44 mouse cellular contexts compared by ENCODE assay signal in genomic region chr11:109456261-109456660, GRCm38 (mm10). TPM values are rescaled to one million over a fixed set of nuclear protein-coding genes. Genes with fewer than 3 reads are reported as not detected.
"Had no signal": no experiment of that assay in that cellular context is flagged by ENCODE, and none has a peak within 500 bp of the region (broad histone marks: within the 10 kb centered on the region; RNA-seq: fewer than 3 reads in every experiment).

No protein-coding gene starts in this region.

- H3K4me2 ChIP-seq: limb, embryonic 12.5 days; limb, embryonic 13.5 days; limb, embryonic 15.5 days; liver, embryonic 11.5 days; liver, embryonic 12.5 days; liver, embryonic 13.5 days; liver, embryonic 15.5 days; lung, embryonic 14.5 days; lung, embryonic 15.5 days; midbrain, embryonic 11.5 days; midbrain, embryonic 12.5 days; midbrain, embryonic 13.5 days; midbrain, embryonic 15.5 days; neural tube, embryonic 12.5 days had no signal

- H3K27ac ChIP-seq: limb, embryonic 10.5 days; limb, embryonic 12.5 days; limb, embryonic 13.5 days; limb, embryonic 15.5 days; liver, embryonic 12.5 days; liver, embryonic 13.5 days; liver, embryonic 14.5 days; liver, embryonic 15.5 days; lung, embryonic 15.5 days; macrophage; midbrain, embryonic 10.5 days; midbrain, embryonic 12.5 days; midbrain, embryonic 13.5 days; midbrain, embryonic 15.5 days; neural tube, embryonic 12.5 days had no signal

- H3K9ac ChIP-seq: limb, embryonic 12.5 days; limb, embryonic 13.5 days; limb, embryonic 15.5 days; liver, embryonic 12.5 days; liver, embryonic 13.5 days; liver, embryonic 14.5 days; liver, embryonic 15.5 days; liver, postnatal 0 days; lung, embryonic 14.5 days; lung, embryonic 15.5 days; midbrain, embryonic 12.5 days; midbrain, embryonic 13.5 days; midbrain, embryonic 15.5 days; neural tube, embryonic 12.5 days had no signal

- H3K9me3 ChIP-seq: limb, embryonic 10.5 days; limb, embryonic 12.5 days; limb, embryonic 13.5 days; limb, embryonic 15.5 days; liver, embryonic 12.5 days; liver, embryonic 13.5 days; liver, embryonic 15.5 days; lung, embryonic 15.5 days; megakaryocyte, embryonic 14.5 days; midbrain, embryonic 10.5 days; midbrain, embryonic 12.5 days; midbrain, embryonic 13.5 days; midbrain, embryonic 15.5 days; neural tube, embryonic 12.5 days had no signal

- H3K27me3 ChIP-seq: limb, embryonic 12.5 days; limb, embryonic 13.5 days; limb, embryonic 15.5 days; liver, embryonic 12.5 days; liver, embryonic 13.5 days; liver, embryonic 15.5 days; lung, embryonic 15.5 days; megakaryocyte, embryonic 14.5 days; midbrain, embryonic 12.5 days; midbrain, embryonic 13.5 days; midbrain, embryonic 15.5 days; neural tube, embryonic 12.5 days had no signal

- ATAC-seq: liver, embryonic 12.5 days; liver, postnatal 0 days; lung, postnatal 0 days; midbrain, embryonic 13.5 days; midbrain, embryonic 15.5 days; midbrain, embryonic 16.5 days had no signal

- H3K4me3 ChIP-seq: limb, embryonic 10.5 days; limb, embryonic 12.5 days; limb, embryonic 13.5 days; limb, embryonic 15.5 days; liver, embryonic 12.5 days; liver, embryonic 13.5 days; liver, embryonic 15.5 days; lung, embryonic 15.5 days; megakaryocyte, embryonic 14.5 days; midbrain, embryonic 10.5 days; midbrain, embryonic 12.5 days; midbrain, embryonic 13.5 days; midbrain, embryonic 15.5 days; myocyte; neural tube, embryonic 12.5 days had no signal

- H3K4me1 ChIP-seq: limb, embryonic 10.5 days; limb, embryonic 12.5 days; limb, embryonic 13.5 days; limb, embryonic 15.5 days; lung, embryonic 15.5 days; midbrain, embryonic 10.5 days; midbrain, embryonic 12.5 days; midbrain, embryonic 13.5 days; midbrain, embryonic 15.5 days; neural tube, embryonic 12.5 days had no signal

- DNase-seq: left cerebral cortex, postnatal 4 days; liver, embryonic 13.5 days; liver, postnatal 0 days; lung, adult 18-20 months; lung, adult 2 months; lung, embryonic 14.5 days; lung, postnatal 10 days; lung, postnatal 14 days; lung, postnatal 36 days; lung, postnatal 4 days had no signal

- H3K36me3 ChIP-seq: limb, embryonic 12.5 days; limb, embryonic 13.5 days; midbrain, embryonic 15.5 days had no signal

RNA-seq across cellular contexts. Expression of gene 9930022D16Rik, which starts 42.5 kb away (rescaled TPM):
- total RNA-seq: left cerebral cortex, adult 8-10 months; left cerebral cortex, postnatal 10 days; left cerebral cortex, postnatal 14 days; left cerebral cortex, postnatal 25 days; left cerebral cortex, postnatal 36 days; left cerebral cortex, postnatal 4 days; liver, adult 2 months; megakaryocyte progenitor cell, adult 5-6 weeks; megakaryocyte, adult 5-6 weeks; midbrain, postnatal 0 days had no signal
- polyA plus RNA-seq: limb, embryonic 10.5 days; limb, embryonic 11.5 days; limb, embryonic 12.5 days; limb, embryonic 13.5 days; limb, embryonic 14.5 days; limb, embryonic 15.5 days; liver, adult 2 months; liver, embryonic 11.5 days; liver, embryonic 12.5 days; liver, embryonic 13.5 days; liver, embryonic 14.5 days; liver, embryonic 15.5 days; liver, embryonic 16.5 days; liver, postnatal 0 days; lung, adult 2 months; lung, embryonic 14.5 days; lung, embryonic 15.5 days; lung, embryonic 16.5 days; midbrain, embryonic 10.5 days; midbrain, embryonic 11.5 days; midbrain, embryonic 12.5 days; midbrain, embryonic 13.5 days; midbrain, embryonic 15.5 days; midbrain, embryonic 16.5 days; midbrain, postnatal 0 days; myocyte; neural tube, embryonic 11.5 days; neural tube, embryonic 12.5 days had no signal
